Mouse (Mus musculus) embryo, embryonic 11 days (tissue): ENCODE results near the gene Rpl36-ps4.

Experiments used
- DNase-seq: peaks from one replicate; pipeline ENCODE4 v3.0.0-alpha.2; 2015

Rpl36-ps4 gene

DNA sequence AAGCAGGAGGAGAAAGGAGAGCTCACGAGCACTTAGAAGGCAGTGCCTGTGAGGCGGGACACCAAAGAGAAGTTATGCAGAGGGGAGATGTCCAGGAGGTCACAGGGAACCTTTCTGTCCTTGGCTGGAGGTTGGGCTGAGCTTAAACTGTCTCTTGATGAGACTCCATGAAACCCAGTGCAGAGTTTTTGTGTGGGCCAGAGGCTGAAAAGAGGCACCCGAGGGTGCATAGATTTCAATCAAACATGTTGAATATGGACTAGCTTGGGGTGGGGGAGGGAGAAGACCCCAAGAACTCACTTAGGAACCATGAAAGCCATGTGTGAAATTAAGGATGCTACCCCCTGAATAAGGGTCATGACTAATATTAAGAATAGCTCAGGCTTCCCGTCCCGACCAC lies at the start of gene Rpl36-ps4:
Rpl36-ps4 (plus strand) TSS at position 301 of the 400 bp plus-strand sequence.
- DNase-seq: no peak

DNA sequence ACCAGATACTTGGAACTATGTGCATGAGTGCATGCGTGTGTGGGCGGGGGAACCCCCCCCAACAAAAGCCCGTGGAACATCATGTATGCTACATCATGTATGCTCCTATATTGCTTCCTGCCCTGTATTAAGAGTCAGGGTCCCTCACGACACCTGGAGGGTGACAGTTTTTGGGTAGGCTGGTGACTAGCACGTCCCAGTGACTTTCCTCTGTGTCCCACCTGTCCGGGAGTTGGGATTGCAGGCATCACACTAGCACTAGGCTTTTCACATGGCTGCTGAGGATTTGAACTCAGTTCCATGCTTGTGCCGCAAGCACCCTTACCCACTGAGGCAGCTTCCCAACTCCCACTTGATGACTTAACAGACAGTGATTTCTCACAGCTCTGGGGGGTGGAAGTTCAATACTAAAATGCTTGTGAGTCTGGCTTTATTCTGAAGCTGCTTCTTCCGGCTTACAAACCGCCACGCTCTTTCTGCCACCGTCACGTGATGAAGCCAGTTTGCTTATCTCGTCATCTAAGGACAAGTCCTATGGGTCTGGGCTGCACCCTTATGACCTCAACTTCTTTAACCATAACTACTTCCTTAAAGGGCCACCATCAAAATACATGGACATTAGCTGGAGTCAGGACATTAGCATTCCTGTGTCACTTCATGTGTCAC lies 49.2 kb upstream of the Rpl36-ps4 start:
- DNase-seq: no peak

DNA sequence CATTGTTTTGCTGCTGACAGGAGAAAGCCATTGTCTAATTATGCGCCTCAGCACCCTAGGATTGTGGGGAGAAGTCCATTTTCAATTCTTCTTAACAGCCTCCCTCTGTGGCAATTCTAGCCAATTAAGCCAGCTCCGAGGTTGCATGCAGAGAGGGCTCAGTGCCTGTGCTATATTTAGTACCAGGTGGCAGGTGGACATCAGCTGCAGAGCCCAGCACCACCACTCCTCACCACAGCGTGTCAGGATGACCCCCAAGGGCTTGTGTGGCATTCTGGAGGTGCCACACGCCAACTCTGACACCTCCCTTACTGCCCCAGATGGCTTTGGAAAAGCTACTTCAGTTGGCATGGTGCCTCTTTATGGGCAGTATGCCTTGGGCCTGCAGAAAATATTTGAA lies 48.5 kb upstream of the Rpl36-ps4 start:
- DNase-seq: no peak

DNA sequence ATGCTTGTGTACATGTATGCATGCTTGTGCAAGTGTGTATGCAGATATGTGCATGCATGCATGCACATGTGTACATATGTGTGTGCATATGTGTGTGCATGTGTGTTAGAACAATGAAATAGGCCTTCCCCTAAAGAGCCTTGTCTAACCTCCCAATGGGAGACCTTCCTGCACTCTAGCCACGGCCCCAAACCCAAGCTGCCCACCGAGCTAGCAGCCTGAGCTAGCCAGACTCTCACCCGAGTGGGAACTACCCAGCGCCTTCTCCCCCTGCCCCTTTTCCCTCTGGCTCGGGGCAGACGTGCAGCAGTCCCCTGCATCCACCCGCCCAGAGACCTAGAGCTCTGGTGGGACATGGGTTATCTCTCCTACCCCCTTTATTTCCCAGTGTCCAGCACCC lies 47.3 kb upstream of the Rpl36-ps4 start:
- no peak for DNase-seq

DNA sequence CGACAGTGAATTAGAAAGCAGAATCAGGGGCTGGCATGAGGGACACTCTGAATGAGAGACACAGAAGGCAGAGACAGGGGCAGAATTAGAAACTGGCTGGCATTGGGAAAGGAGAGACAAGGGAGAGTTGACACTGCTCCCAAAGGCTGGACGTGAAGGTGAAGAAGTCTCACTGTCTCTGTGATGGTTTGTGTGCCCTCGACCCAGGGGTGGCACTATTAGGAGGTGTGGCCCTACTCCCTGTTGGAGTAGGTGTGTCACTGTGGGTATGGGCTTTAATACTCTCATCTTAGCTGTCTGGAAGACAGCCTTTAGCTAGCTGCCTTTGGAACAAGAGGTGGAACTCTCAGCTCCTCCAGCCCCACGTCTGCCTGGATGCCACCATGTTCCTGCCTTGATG lies 46.8 kb upstream of the Rpl36-ps4 start:
- DNase-seq: no peak

DNA sequence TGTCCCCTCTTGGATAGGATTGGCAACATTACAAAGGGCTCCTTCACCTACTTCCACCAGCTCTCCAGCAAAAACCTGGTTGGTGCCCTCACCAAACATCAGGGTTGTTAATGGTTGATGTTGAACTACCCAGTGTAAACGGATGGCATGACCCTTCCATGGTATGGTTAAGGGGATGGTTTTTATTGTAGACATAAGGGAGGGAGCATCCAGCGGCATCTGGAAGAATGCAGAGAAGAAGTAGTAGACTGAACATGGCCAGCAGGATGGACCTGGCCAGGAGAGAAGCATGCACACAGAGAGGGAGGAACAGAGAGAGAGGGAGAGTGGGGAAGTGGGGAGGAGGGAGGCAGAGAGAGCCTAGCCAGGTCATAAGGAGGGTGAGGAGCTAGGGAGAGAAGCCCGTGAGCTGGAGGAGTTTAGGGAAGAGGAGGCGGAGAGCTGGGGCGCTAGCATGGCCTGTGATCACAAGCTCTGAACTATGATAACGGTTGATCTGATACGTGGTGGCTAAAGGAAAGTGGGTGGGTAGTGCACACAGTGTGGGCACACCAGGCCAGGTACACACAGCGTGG lies 45.3 kb upstream of the Rpl36-ps4 start:
- DNase-seq: no peak

DNA sequence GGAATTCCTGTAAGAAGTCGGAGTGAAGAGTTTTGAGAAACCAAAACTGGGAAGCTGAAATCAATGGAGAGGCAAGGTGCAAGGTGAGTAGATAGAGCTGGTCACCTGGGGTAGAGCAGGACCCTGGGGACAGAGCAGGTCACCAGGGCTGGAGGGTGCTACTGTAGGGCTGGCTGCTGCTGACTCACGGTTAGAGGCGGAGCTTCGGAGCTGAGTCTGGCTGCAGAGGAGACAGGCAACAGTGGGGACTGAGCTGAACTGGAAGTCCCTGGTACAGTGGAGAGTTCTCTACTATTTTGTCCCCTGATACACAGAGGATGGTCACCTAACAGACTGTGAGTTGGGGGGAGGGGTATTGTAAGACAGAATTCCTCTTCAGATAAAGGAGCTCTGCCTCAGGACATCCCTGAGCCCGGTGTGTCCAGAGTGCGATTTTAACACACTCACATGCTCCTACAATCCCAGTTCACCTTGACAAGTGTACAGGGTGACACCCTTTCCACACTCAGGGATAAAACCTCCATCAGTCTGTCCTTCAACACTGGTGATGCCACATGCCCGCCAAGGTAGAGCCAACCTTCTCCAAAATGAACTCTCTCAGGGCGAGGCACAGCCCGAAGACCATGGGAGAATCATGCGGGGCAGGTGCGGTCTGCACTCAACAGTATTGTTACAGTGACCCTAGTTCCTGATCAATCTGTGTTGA lies 44.3 kb upstream of the Rpl36-ps4 start:
- peak; percentile 20 for DNase-seq

DNA sequence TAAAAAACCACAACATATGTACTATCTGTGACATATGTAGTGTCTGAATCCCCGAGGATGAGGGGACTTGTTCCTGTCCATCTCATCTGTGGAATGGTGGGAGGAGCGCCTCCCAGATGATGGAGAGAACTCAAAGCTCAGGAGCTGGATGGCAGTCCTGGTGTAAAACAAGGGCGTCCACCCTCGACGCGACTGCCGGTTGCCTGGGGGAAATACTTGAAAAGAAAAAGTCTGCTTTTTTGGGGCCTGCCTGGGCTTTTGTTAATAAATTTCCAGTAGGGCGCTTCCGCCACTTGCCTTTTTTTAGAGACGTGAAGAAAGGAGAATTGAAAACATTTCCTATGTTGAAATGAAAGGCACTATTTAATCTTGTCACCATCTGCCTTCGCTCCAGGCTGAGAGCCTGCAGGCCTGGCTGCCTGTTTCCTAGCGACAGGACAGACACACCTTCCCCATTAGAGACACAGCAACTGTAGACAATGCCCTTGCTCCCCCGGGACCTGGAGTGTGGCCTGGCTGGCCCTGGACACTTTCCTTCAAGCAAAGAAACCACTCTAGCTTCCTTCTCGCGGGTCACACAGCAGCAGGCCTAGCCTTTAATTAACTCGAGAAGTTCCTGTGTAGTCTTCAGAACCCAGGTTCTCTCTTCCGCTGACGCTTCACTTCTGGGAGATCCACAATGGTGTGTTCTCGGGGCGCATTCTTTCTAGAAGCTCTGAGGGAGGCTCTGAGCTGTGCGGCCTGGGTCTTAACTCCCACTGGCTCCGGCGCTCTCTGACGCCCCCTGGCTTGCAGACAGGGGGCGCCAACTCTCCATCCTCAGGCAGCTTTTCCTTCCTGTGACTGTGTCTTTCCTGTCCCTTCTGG lies 43.3 kb upstream of the Rpl36-ps4 start:
- DNase-seq: peak; percentile 83

DNA sequence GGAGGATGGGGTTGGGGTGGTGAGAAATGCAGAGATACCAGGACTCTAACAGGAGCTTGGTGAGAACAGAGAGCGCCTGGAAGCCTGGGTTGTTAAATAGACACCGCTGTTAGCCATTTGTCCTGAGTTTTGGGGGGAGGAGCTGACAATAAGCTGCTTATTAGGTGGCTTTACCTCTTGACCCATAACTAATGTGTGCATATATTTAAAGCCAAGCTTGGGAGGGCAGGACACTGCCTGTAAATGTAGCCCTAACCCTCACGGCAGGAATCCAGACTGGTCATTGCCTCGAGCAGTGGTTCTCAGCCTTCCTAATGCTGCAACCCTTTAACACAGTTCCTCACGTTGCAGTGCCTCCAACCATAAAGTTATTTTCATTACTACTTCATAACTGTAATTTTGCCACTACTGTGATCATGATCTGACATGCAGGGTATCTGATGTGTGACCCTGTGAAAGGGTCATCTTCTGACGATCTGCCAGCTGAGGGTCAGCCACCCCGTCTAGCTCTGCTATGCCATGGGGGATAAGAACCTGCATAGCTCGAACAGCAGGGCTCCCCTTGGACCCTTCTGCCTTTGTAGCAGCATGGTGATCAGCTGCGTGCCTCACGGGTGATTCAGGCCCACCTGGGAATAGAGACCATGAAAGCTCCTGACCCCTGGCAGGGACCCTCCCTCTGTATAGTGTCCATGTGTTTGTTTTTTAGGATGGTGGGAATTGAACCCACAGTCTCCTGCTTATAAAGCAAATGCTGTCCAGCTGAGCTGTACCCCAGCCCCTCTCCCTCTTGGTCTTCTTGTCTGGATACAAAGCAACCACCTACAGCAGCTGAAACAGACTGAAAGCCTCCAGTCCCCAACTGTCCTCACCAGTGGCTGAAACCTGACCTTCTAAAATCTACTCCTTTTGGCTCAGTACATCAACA lies 42.0 kb upstream of the Rpl36-ps4 start:
- peak; percentile 31 for DNase-seq

DNA sequence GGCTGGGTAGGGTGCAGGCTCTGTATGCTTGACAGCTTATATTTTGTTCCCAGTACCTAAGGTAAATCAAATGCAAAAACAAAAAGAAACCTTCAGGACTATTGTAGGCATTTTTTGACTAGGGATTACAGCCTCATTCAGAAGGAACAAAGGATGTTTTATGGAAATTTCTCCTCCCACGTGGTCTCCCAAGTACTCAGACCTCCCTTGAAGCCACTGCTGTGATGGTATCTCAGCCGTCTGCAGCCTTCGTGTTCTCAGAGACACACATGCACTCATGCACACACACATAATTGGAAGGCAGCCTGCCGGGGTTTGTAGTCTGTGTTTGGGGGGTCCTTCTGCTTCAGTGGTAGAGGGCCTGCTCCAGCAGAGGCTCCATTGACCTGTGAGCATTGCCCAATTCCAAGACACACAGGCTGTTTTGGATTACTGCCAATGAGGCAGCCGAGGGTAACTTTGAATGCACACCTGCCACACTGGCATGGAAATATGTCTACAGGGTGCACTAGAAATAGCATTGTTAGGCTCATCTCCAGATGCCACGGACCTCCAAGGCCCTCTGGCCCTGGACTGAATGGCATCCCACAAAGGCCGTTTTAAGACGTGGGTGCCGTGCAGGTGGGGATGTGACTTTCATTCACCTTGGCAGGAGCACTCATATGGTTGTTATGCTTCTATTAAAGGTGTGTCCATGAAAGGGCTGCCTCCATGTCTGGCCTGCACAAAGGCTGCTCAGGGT lies 41.1 kb upstream of the Rpl36-ps4 start:
- DNase-seq: peak; percentile 23

DNA sequence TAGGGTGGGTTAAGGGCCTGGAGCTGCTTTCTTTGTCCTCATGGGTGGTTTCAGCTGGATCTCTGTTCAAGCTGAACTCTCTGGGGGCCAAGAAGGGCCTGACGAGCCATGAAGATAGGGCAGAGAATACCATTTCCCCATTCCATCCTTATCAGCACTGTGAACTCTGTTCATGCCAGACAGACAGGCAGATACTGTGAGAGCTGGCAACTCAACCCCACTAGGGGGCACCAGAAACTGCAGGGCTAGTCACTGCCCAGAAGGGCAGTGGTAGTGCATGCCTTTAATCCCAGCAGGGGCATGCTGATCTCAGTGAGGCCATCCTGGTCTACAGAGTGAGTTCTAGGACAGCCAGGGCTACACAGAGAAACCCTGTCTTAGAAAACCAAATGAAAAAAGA lies 38.2 kb upstream of the Rpl36-ps4 start:
- DNase-seq: peak; percentile 63

DNA sequence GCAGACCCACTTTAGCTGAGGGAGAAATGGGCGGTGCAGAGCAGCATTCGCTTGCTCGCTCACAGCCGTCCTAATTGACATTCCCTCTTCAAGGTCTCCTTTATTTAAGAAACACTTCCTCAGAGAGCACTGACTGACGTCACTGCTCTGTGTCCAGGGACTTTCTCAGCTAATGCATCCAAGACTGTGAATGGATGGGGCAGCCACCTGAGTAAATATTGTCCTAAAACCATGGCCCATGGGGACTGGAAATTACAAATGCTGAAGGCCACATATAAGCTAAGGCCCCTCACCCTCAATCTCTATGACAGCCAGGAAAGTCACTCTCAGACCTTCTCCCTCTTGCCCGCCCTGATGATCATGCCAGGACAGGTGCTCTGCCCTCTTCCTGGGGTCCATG lies 23.6 kb upstream of the Rpl36-ps4 start:
- peak; percentile 40 for DNase-seq

DNA sequence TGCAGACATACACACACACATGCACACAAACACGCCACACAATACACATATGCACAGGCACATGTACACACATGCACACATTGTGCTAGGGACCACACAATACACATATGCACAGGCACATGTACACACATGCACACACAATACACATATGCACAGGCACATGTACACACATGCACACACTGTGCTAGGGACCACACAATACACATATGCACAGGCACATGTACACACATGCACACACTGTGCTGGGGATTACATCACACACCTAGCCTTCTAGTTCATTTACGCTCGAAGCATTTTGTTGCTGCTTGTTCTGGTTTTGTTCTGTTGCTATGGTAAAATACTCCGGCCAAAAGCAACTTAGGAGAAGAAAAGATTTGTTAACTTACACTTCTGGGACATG lies 20.1 kb upstream of the Rpl36-ps4 start:
- DNase-seq: no peak

DNA sequence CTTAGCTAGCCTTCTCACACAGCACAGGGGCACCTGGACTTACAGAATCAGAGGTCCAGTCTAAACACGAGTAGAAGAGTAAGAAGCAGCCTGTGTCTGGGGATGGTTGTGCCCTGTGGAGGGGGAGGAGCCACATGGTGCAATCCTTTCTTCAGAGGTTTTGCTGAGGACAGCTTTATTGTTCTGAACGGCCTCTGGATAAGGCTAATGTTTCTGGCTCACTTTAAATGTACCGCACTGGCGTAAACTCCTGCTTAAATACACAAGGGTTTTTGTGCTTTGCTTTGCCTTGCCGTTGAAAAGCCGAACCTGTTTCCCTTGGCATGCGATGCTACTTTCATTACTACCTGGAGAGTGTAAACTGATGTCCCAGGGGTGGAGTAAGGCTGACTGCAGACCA lies 19.6 kb upstream of the Rpl36-ps4 start:
- DNase-seq: no peak

DNA sequence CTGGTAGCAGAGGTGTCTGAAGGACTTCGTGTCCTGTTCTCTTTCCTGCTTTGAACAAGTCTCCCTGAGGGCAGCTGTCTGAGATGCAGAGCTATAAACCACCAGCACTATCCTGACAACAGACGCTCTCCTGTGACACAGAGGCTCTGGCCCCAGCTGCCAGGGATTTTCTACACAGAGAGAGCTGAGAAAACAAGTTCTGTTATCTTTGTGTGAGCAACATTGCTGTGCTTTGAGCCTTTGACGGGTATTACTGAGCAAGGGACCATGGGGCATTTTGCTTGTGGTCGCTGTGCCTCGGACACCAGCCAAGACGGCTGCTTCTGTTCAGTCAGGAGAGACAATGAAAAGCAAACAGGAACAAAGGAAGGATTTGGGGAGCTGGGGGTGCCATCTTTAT lies 17.6 kb upstream of the Rpl36-ps4 start:
- DNase-seq: peak; percentile 21

DNA sequence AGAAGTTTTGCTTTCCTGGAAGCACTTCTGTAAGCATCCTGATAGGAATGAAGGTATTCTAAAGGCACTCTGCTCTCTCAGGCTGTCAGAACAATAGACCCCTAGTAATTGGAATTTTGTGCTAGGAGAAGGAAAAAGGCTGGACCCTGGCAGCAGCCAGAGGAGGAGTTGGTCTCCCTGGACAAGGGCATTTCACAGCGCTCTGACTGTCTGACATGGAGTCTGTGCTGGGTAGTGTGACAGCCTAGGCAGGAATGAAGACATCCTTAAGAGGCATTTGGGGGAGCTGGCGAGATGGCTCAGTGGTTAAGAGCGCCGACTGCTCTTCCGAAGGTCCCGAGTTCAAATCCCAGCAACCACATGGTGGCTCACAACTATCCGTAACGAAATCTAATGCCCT lies 17.1 kb upstream of the Rpl36-ps4 start:
- no peak for DNase-seq

DNA sequence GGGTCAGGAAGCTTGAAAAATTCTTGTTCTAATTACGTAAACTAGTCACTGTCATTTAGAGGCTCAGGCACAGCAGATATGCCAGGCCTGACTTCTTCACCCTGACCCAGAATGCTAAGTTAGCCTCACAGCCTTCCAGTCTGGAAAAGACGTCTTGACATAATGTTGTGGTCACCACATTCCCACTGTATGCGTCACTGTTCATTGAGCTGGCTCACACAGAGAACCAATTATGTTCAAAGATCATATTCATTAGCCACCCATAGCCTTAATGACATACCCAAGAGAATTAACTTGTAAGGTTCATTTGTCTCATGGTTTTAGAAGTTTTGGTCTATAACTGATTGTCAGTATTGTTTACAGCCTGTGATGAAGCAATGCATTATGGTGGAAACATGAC lies 5.4 kb upstream of the Rpl36-ps4 start:
- no peak for DNase-seq

DNA sequence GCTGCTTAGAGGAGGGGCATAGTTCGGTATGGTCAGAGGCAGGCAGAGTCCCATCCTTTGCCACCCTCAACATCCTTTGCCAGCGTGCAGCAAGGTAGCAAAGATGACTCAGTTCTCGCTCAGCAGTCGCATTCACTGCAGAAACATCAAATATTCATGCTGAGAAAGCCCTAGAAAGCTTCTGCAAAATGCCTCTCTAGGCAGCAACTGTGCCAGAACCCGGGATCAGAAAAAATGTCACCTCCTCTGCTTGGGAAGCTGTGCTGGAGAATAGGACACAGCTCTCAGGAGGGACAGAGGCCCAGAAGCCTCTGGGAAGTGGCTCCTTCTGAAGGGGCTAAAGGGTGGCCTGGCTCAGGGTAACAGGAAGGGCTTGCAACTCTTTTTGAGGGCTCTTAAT lies 2.7 kb upstream of the Rpl36-ps4 start:
- no peak for DNase-seq

DNA sequence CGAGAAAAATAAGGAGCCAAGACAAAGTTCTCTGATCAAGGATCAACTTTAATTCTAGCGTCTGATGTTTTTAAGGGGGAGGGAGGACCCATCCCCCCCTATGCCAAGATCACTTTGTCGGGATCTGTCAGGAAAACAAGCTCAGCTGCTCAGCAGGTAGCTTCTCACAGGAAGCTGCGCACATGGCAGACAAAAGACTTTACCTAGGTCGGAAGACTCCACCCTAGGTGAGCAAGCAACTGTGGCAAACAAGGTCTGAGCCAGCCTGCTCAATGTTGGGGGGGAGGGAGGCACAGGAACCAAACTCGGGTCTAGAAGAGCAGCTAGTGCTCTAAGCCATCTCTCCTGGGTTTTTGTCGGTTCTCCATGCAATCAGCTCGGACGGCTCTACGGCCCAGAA lies 13.5 kb downstream of the Rpl36-ps4 start:
- DNase-seq: no peak

DNA sequence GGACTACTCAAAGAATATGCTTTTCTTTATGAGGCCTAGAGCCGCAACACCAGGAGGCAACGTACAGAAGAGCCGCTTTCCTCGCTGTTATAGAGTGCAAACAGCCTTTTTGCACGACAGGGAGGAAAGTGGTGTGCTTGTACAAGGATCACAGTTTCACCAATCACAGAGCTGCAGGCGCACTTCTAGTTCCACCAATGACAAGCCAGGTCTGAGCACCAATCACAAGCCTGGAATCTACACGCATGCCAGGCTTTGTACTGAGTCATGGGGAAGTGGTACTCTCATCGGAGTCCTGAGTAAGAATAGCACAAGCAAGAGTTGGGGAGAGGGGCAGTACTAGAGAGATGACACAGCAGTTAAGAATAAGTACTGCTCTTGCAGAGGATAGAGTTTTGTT lies 14.0 kb downstream of the Rpl36-ps4 start:
- no peak for DNase-seq

DNA sequence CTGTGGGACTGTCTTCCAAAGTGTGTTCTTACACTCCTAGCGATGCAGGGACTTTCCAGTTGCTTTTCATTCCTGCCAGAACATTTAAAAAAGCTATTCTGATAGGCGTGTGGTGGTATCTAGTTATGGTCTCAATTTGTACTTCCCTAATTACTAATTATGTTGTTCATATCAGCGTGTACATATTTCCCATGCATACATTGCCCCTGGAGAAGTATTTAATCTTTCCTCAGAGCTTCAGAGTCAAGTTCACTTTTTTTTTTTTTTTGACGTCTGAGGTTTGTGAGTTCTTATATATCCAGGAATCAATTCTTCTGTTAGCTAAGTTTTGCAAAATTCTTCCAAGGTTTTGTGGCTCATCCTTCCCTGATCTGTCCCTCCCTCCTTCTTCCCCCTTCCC lies 15.4 kb downstream of the Rpl36-ps4 start:
- no peak for DNase-seq
